Mouse (Mus musculus): ENCODE measurements around the gene Phlda3. TPM values are rescaled to one million over a fixed set of nuclear protein-coding genes. Genes with fewer than 3 reads are reported as not detected.

Phlda3 gene
- total RNA-seq, 2 experiments from 2014 or later = 35.0 to 166 TPM

GRCm38 (mm10) chr1:135792143-135792939 lies 26.4 kb downstream of the Phlda3 start:
- DNase-seq (ENCODE audit: low spot score in 2 of 2) = no peak

- no peak for DNase-seq (ENCODE audit: low spot score in 2 of 2)
Observed at GRCm38 (mm10) chr1:135793370-135794215, 27.7 kb downstream of the Phlda3 start.

GRCm38 (mm10) chr1:135794216-135795134 lies 28.6 kb downstream of the Phlda3 start:
- DNase-seq (ENCODE audit: low spot score in 2 of 2) = no peak

- DNase-seq (ENCODE audit: low spot score in 2 of 2) = no peak
Observed at GRCm38 (mm10) chr1:135798492-135798891, 32.6 kb downstream of the Phlda3 start.

- no peak for DNase-seq (ENCODE audit: low spot score in 2 of 2)
Observed at GRCm38 (mm10) chr1:135799109-135799627, 33.2 kb downstream of the Phlda3 start.

- no peak for DNase-seq (ENCODE audit: low spot score in 2 of 2)
Observed at GRCm38 (mm10) chr1:135800192-135800950, 34.5 kb downstream of the Phlda3 start.

GRCm38 (mm10) chr1:135807546-135807945 lies 41.6 kb downstream of the Phlda3 start:
- no peak for DNase-seq (ENCODE audit: low spot score in 2 of 2)

GRCm38 (mm10) chr1:135810180-135810579 lies 44.3 kb downstream of the Phlda3 start:
- no peak for DNase-seq (ENCODE audit: low spot score in 2 of 2)

- DNase-seq (ENCODE audit: low spot score in 2 of 2) = peak; percentile 77 to 85
Observed at GRCm38 (mm10) chr1:135811016-135811646, 45.2 kb downstream of the Phlda3 start.

- no peak for DNase-seq (ENCODE audit: low spot score in 2 of 2)
Observed at GRCm38 (mm10) chr1:135812205-135812604, 46.3 kb downstream of the Phlda3 start.

- no peak for DNase-seq (ENCODE audit: low spot score in 2 of 2)
Observed at GRCm38 (mm10) chr1:135812618-135813017, 46.7 kb downstream of the Phlda3 start.

GRCm38 (mm10) chr1:135813071-135813470 lies 47.2 kb downstream of the Phlda3 start:
- DNase-seq (ENCODE audit: low spot score in 2 of 2) = no peak

- no peak for DNase-seq (ENCODE audit: low spot score in 2 of 2)
Observed at GRCm38 (mm10) chr1:135813687-135814395, 47.9 kb downstream of the Phlda3 start.

GRCm38 (mm10) chr1:135814531-135814930 lies 48.6 kb downstream of the Phlda3 start:
- DNase-seq (ENCODE audit: low spot score in 2 of 2) = no peak

- DNase-seq (ENCODE audit: low spot score in 2 of 2) = no peak
Observed at GRCm38 (mm10) chr1:135817595-135817994, 51.7 kb downstream of the Phlda3 start.

- DNase-seq (ENCODE audit: low spot score in 2 of 2) = no peak
Observed at GRCm38 (mm10) chr1:135818481-135819086, 52.7 kb downstream of the Phlda3 start, which contains the start of gene Lad1. Lad1 (plus strand) TSS chr1:135818598.
